Mouse (Mus musculus) kidney, embryonic 14.5 days (tissue): ENCODE data around the gene Ralgds. TPM values are rescaled to one million over a fixed set of nuclear protein-coding genes. Genes with fewer than 3 reads are reported as not detected.

ENCODE experiments used
- ATAC-seq: fragments of 200-750 bp; cut with Nextera tagmentation; 2 replicates; pipeline ENCODE4 v1.8.0; 2017; ENCODE audit warnings: moderate number of reproducible peaks, mild to moderate bottlenecking, moderate TSS enrichment, moderate library complexity; ENCODE audit not compliant: low FRiP score, low TSS enrichment
- H3K27ac ChIP-seq: fragments of 300-500 bp; sonication (generic); 2 replicates; pipeline ENCODE4 v1.5.1; 2014; ENCODE audit warnings: low read depth, mild to moderate bottlenecking, low read length, moderate library complexity, mixed read lengths
- H3K27me3 ChIP-seq: fragments of 300-500 bp; sonication (generic); 2 replicates; pipeline ENCODE4 v1.6.1; 2014; ENCODE audit warnings: mild to moderate bottlenecking, low read length; ENCODE audit not compliant: control insufficient read depth, insufficient read depth
- H3K36me3 ChIP-seq: fragments of 300-500 bp; sonication (generic); 2 replicates; pipeline ENCODE4 v1.6.1; 2014; ENCODE audit warnings: low read length, mixed read lengths; ENCODE audit not compliant: control insufficient read depth, insufficient read depth
- H3K4me1 ChIP-seq: fragments of 300-500 bp; sonication (generic); 2 replicates; pipeline ENCODE4 v1.6.1; 2014; ENCODE audit warnings: low read length, mixed read lengths; ENCODE audit not compliant: control insufficient read depth, insufficient read depth
- H3K4me2 ChIP-seq: fragments of 300-500 bp; sonication (generic); replicated peaks from 2 replicates; pipeline ENCODE4 v1.6.1; 2014; ENCODE audit warnings: low read depth, mild to moderate bottlenecking, low read length
- H3K4me3 ChIP-seq: fragments of 300-500 bp; sonication (generic); 2 replicates; pipeline ENCODE4 v1.5.1; 2014; ENCODE audit warnings: mild to moderate bottlenecking, low read length
- H3K9ac ChIP-seq: fragments of 300-500 bp; sonication (generic); 2 replicates; pipeline ENCODE4 v1.6.1; 2014; ENCODE audit warnings: low read depth, mild to moderate bottlenecking, low read length, moderate library complexity
- H3K9me3 ChIP-seq: fragments of 300-500 bp; sonication (generic); 2 replicates; pipeline ENCODE4 v1.6.1; 2016; ENCODE audit warnings: low read length; ENCODE audit not compliant: control insufficient read depth
- WGBS: fragments of 180-500 bp; shearing (Covaris S2); extraction: QIAGEN DNeasy Blood & Tissue Kit; methylation state at CpG from one replicate; pipeline ENCODE4 v1.1.7; 2014; 5-methylcytosine and 5-hydroxymethylcytosine counted together
- polyA plus RNA-seq: library from polyadenylated mRNA; unstranded; fragments of >200 nt; fragmentation: Nextera tagmentation; extraction: Ambion mirVana; gene quantifications from 2 replicates; pipeline ENCODE4 v1.2.1, GENCODE M21; 2014

The Ralgds gene
- polyA plus RNA-seq, 1 experiment from 2014 or later = 26.6 TPM

DNA sequence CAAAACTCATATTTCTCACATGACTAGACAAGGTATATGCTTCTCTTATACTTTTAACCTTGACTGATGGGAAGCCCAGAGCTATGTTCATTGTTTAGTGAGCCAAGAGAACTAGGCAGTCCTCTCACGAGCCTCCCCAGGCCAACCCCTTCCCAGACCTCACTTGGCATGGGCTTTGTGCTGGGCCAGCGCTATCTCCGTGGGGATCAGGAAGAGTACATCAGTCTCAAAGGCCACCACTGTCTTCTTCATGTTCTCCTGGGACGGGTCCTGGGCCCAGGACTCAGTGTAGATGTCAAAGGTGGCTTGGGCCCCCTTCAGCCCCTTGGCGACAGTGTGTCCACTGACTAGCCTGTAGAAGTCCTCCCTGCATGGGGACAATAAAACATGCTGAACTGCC, 44.5 kb downstream of the Ralgds start:
- Histone ChIP-seq H3K4me3 (no peak overlapping the region), H3K9ac (no peak overlapping the region), H3K4me1 (no peaks in the 10 kb centered on the region), H3K27ac (no peak overlapping the region), H3K36me3 (peaks cover 16% of the 10 kb centered on the region), H3K27me3 (no peaks in the 10 kb centered on the region), H3K9me3 (no peaks in the 10 kb centered on the region), H3K4me2 (no peak overlapping the region)
- WGBS = 81% methylated on average over 5 of the region's 5 CpGs
- ATAC-seq = no peak

DNA sequence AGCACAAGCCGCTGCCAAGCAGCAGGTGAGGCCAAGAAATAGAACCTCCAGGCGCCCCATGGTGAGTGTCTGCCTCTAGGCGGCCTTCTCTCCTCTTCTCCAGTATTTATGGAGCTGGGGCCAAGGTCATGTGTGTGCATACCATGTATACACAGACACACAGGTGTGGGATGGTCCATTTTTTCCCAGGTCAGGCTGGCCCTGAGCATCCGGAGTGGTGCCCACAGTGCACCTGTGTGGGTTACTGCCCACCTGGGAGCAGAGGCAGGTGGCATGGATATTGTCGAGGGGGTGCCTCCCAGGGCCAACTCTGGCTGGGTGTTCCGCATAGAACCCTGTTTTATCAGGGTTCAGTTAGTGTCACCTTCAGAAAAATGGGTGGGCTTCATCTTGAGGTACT, 50.4 kb downstream of the Ralgds start, which contains the start of gene Cel:
Gene Cel, minus strand, starts transcription at position 101 of the 400 bp plus-strand sequence.
- Histone ChIP-seq H3K4me3 (no peak within 1 kb of the TSS), H3K9me3 (no peaks in the 10 kb centered on the region), H3K9ac (no peak within 1 kb of the TSS), H3K4me2 (no peak within 1 kb of the TSS), H3K36me3 (peaks cover 27% of the 10 kb centered on the region), H3K27me3 (no peaks in the 10 kb centered on the region), H3K27ac (no peak within 1 kb of the TSS), H3K4me1 (no peaks in the 10 kb centered on the region)
- WGBS = 69% methylated on average over 6 of the region's 6 CpGs
- no peak for ATAC-seq

DNA sequence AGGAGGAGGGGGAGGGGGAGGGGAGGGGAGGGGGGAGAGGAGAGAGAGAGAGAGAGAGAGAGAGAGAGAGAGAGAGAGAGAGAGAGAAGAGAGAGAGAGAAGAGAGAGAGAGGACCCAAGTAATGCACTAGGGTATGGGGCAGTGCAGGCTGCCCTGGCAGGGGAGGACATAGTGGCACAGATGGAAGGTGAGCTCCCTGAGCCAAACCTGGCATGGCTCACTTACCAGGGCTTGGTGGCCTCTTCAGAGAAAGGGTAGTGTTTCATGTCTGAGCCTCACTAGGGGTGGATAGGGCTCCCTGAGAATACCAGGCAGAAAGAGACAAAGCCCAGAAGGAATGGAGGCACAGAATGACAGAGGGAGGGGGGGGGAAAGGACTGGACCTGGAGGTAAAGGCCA, 50.9 kb downstream of the Ralgds start:
- H3K4me2 ChIP-seq = no peak overlapping the region
- no peak for ATAC-seq
- H3K36me3 ChIP-seq = peaks cover 32% of the 10 kb centered on the region

DNA sequence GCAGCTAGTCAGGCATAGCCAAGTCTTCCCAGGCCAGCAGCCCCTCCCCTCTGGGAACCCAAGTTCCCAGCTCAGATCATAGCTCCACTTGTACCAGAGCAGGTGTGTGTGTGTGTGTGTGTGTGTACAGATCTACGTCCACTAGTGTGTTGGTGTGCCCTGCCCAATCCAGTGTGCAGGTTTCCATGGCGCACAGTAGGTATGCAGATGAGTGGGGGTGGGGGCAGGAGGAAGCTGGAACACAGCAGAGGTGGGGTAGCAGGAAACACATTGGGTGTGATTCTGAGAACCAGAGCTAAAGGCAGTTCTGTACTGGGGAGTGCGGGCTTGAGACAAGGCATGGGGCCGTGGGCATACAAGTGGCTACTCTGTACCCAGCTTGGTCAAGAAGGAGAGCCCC, 51.5 kb downstream of the Ralgds start:
- Histone ChIP-seq H3K4me1 (no peaks in the 10 kb centered on the region), H3K36me3 (peaks cover 38% of the 10 kb centered on the region), H3K9ac (no peak overlapping the region), H3K9me3 (no peaks in the 10 kb centered on the region), H3K27ac (no peak overlapping the region), H3K27me3 (no peaks in the 10 kb centered on the region), H3K4me2 (no peak overlapping the region), H3K4me3 (no peak overlapping the region)
- WGBS = 89% methylated on average over 4 of the region's 4 CpGs
- ATAC-seq = no peak

More for the DNA sequence above, 50.9 kb downstream of the Ralgds start:
- no peak overlapping the region for H3K9ac ChIP-seq
- no peaks in the 10 kb centered on the region for H3K9me3 ChIP-seq
- no peaks in the 10 kb centered on the region for H3K4me1 ChIP-seq
- H3K27me3 ChIP-seq = no peaks in the 10 kb centered on the region
- no peak overlapping the region for H3K27ac ChIP-seq
- no peak overlapping the region for H3K4me3 ChIP-seq

DNA sequence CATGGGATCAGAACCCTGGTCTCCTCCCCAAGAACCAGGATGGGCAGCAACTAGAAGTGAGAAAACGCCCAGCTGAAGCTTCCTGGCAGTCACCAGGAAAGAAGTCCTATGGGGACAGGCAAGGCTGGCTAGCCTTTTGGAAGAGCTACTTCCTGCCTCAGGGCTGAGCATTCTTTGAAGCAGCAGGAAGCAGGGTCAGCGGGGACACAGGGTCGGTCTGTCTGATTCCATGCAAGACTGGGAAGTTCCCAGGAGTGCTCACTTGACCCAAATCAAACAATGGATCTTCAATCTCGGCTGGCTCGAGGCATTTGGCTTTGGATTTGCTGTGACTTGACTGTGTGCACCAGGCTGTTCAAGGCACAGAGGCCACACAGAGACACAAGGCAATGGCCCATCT, 53.6 kb downstream of the Ralgds start:
- ATAC-seq = no peak
- no peak overlapping the region for H3K9ac ChIP-seq
- no peaks in the 10 kb centered on the region for H3K27me3 ChIP-seq
- H3K4me3 ChIP-seq = no peak overlapping the region
- no peak overlapping the region for H3K4me2 ChIP-seq
- no peaks in the 10 kb centered on the region for H3K4me1 ChIP-seq
- 64% methylated on average over 5 of the region's 5 CpGs for WGBS
- peaks cover 56% of the 10 kb centered on the region for H3K36me3 ChIP-seq
- H3K27ac ChIP-seq = no peak overlapping the region; the same call in 1 of the 2 replicates
- no peaks in the 10 kb centered on the region for H3K9me3 ChIP-seq

DNA sequence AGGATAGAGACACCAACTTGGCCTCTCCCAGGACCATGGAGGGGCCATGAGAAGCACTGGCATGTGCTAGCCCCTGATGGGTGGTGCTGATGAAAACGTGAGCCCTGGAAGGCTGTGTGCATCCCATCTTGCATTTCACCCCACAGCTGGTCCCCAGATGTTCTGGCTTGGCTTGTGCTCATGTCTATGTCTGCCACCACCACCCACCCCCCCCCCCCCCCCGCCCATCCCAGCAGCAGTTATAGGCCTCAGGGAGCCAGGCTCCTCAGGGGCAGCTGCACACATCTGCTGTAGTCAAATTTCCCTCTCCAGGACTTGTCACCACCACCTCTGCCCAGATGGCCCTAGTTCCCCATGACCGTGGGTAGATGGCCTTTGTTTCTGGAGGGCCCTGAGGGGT, 57.0 kb downstream of the Ralgds start:
- no peak overlapping the region for H3K9ac ChIP-seq
- no peak for ATAC-seq
- no peaks in the 10 kb centered on the region for H3K27me3 ChIP-seq
- H3K4me2 ChIP-seq = no peak overlapping the region
- H3K36me3 ChIP-seq = peaks cover 87% of the 10 kb centered on the region
- WGBS = 82% methylated on average over 2 of the region's 3 CpGs
- H3K27ac ChIP-seq = no peak overlapping the region
- H3K4me1 ChIP-seq = no peaks in the 10 kb centered on the region
- no peaks in the 10 kb centered on the region for H3K9me3 ChIP-seq
- H3K4me3 ChIP-seq = no peak overlapping the region

DNA sequence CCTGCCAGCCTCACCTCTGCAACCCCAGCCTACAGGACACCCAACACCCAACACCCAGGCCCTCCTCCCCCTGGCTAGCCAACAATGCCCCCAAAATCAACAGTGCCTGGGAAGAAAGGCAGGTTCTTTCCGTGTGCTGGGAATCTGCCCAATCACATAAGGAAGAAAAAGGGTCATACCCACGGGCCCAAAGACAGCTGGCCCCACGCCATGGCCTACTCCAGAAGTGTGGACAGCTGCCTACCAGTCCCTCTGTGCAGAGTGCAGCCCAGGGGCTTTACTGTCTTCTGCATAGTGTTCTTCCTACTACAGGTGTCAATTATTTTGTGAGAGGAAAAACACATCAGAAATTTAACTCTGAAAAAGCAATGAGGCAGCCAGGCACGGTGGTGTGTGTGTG, 62.4 kb downstream of the Ralgds start:
- no peak overlapping the region for H3K4me2 ChIP-seq
- no peak overlapping the region for H3K27ac ChIP-seq
- 83% methylated on average over 4 of the region's 4 CpGs for WGBS
- H3K27me3 ChIP-seq = no peaks in the 10 kb centered on the region
- H3K4me3 ChIP-seq = no peak overlapping the region
- no peak overlapping the region for H3K9ac ChIP-seq
- no peaks in the 10 kb centered on the region for H3K4me1 ChIP-seq
- ATAC-seq = no peak
- no peaks in the 10 kb centered on the region for H3K9me3 ChIP-seq
- H3K36me3 ChIP-seq = peaks cover 79% of the 10 kb centered on the region

DNA sequence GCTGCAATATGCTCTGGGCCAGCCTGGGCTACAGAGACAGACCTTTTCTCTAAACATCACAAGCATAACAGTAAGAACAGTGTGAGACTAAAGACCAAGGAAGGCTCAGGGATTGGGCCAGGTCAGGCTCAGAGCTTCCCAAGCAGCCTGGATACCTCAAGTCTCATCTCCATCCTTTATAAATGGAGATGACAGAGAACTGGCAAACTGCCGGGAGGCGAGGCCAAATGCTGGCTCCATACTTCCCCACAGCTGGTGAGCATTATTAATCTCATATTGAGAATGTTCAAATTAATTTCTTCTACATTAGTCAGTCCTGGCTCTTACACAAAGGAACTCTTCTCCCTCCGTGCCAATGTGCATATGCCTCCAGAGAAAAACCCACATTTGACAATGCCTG, 63.9 kb downstream of the Ralgds start:
- Histone ChIP-seq H3K4me1 (no peaks in the 10 kb centered on the region), H3K36me3 (peaks cover 72% of the 10 kb centered on the region), H3K4me3 (no peak overlapping the region), H3K9ac (no peak overlapping the region), H3K27me3 (no peaks in the 10 kb centered on the region), H3K9me3 (no peaks in the 10 kb centered on the region), H3K4me2 (no peak overlapping the region), H3K27ac (no peak overlapping the region)
- 99% methylated on average over 3 of the region's 3 CpGs for WGBS
- no peak for ATAC-seq

DNA sequence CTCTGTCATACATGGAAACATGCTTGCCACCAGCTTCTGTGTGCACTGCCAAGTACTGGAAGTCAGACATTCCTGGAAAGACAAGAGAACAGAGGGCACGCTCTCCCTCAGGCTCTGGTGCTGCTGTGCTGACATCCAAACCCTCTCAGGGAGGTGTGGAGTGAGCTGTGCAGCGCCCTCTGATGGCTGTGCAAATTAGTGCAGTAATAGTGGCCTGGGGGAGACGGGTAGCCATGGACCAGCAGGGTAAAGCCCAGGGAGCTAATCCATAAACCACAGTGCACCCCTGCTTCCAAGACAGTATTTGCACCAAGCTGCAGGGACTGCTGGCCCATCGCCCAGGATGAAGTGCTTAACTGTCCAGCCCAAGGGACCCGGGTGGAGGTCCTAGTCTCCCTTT, 65.1 kb downstream of the Ralgds start:
- Histone ChIP-seq H3K9me3 (no peaks in the 10 kb centered on the region), H3K27ac (no peak overlapping the region), H3K4me3 (no peak overlapping the region), H3K36me3 (peaks cover 60% of the 10 kb centered on the region), H3K27me3 (no peaks in the 10 kb centered on the region), H3K9ac (no peak overlapping the region), H3K4me2 (no peak overlapping the region), H3K4me1 (no peaks in the 10 kb centered on the region)
- ATAC-seq = no peak
- WGBS = 77% methylated on average over 5 of the region's 5 CpGs
